Comparison of ENCODE assay signal across 17 mouse cellular contexts in the genomic region with DNA sequence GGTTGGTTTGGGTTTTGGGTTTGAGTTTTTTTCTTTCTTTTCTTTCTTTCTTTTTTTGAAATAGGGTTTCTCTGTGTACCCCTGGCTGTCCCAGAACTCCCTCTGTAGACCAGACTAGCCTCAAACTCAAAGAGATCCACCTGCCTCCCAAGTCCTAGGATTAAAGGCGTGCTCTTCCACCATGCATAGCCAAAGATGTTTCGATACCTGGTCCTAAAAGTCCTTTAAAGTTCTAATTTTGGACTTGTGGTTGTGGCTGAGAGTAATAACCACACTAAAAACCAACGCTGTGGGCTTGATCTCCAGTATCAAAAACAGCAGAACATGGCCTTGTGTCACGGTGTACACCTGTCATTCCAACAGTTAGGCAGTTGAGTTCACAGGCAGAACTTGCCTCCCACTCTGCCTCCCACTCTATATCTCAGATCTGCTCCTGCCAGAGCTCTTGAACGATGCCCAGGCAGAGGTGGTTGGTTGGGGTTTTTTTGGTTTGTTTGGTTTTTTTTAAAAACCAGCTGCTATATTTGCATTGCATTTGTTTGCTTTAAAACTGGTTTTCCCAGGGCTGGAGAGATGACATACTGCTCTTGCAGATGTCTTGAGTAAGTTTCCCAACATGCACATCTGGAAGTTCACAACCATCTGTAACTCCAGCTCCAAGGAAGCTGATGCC. TPM values are rescaled to one million over a fixed set of nuclear protein-coding genes. Genes with fewer than 3 reads are reported as not detected.
DNase-seq lines count a peak whose midpoint lies in the region; ATAC-seq and TF ChIP-seq lines count a peak whose summit lies in the region.
"Had no signal": no experiment of that assay in that cellular context is flagged by ENCODE, and none has a peak within 500 bp of the region (broad histone marks: within the 10 kb centered on the region; RNA-seq: fewer than 3 reads in every experiment).

No protein-coding gene starts in this region.

- TF ChIP-seq CTCF in stomach, postnatal 0 days (IDR thresholded peaks at IDR 0.05; ENCODE audit: low read depth): no peak

- WGBS in intestine, embryonic 15.5 days: 69% methylated on average over 5 of the region's 5 CpGs
- WGBS in intestine, embryonic 16.5 days: 72% methylated on average over 5 of the region's 5 CpGs
- 73% methylated on average over 5 of the region's 5 CpGs for WGBS in stomach, embryonic 15.5 days
- WGBS in stomach, postnatal 0 days: 60% methylated on average over 5 of the region's 5 CpGs
- WGBS in forebrain, embryonic 10.5 days: 90% methylated on average over 5 of the region's 5 CpGs

- no peak overlapping the region for H3K27ac ChIP-seq in intestine, embryonic 15.5 days
- H3K27ac ChIP-seq in intestine, embryonic 16.5 days (ENCODE audit: low read length): no peak overlapping the region
- H3K27ac ChIP-seq in stomach, embryonic 15.5 days: no peak overlapping the region
- H3K27ac ChIP-seq in stomach, postnatal 0 days (replicated peaks): no peak overlapping the region
- H3K27ac ChIP-seq in forebrain, embryonic 10.5 days: no peak overlapping the region
- H3K27ac ChIP-seq: heart, embryonic 10.5 days; midbrain, embryonic 10.5 days; neural tube, embryonic 12.5 days had no signal

- ATAC-seq in intestine, embryonic 15.5 days: peak; percentile 49; the same call in 1 of the 2 replicates
- ATAC-seq in intestine, embryonic 16.5 days: no peak
- peak; percentile 68; the same call in 1 of the 2 replicates for ATAC-seq in stomach, embryonic 15.5 days (ENCODE audit: insufficient read depth, low FRiP score, low read depth)
- ATAC-seq in stomach, postnatal 0 days (ENCODE audit: low FRiP score, low TSS enrichment): no peak
- ATAC-seq: forebrain, embryonic 14.5 days had no signal

- H3K9me3 ChIP-seq in intestine, embryonic 15.5 days: no peaks in the 10 kb centered on the region
- H3K9me3 ChIP-seq in intestine, embryonic 16.5 days (ENCODE audit: control insufficient read depth, low read length): no peaks in the 10 kb centered on the region
- no peaks in the 10 kb centered on the region for H3K9me3 ChIP-seq in stomach, embryonic 15.5 days
- no peaks in the 10 kb centered on the region for H3K9me3 ChIP-seq in stomach, postnatal 0 days (ENCODE audit: control insufficient read depth, low read length)
- no peaks in the 10 kb centered on the region for H3K9me3 ChIP-seq in forebrain, embryonic 10.5 days
- H3K9me3 ChIP-seq: heart, embryonic 10.5 days; midbrain, embryonic 10.5 days; neural tube, embryonic 12.5 days had no signal

- TF ChIP-seq EP300 in stomach, postnatal 0 days (optimal IDR thresholded peaks at IDR 0.05): no peak

- H3K4me3 ChIP-seq in intestine, embryonic 15.5 days (replicated peaks): no peak overlapping the region
- no peak overlapping the region for H3K4me3 ChIP-seq in intestine, embryonic 16.5 days (ENCODE audit: low read length)
- no peak overlapping the region for H3K4me3 ChIP-seq in stomach, embryonic 15.5 days (replicated peaks)
- H3K4me3 ChIP-seq in stomach, postnatal 0 days (ENCODE audit: low read depth, low read length): no peak overlapping the region
- no peak overlapping the region for H3K4me3 ChIP-seq in forebrain, embryonic 10.5 days
- H3K4me3 ChIP-seq: heart, embryonic 10.5 days; midbrain, embryonic 10.5 days; neural tube, embryonic 12.5 days had no signal

- no peak for DNase-seq in stomach, postnatal 0 days (ENCODE audit: low spot score)
- DNase-seq in gonadal fat pad, adult 2 months (ENCODE audit: low read depth): peak; percentile 42
- DNase-seq in forebrain, embryonic 10.5 days (ENCODE audit: extremely low spot score, low spot score): no peak
- DNase-seq in c-Kit-positive CD71-positive TER-119-positive erythroid progenitor cells, embryonic 14.5 days (ENCODE audit: low spot score): no peak
- DNase-seq: cerebellum, adult 9-10 months; gastrocnemius, postnatal 36 days; kidney, adult 2 months; kidney, postnatal 25 days; thymus, adult 2 months had no signal

- H3K9ac ChIP-seq in intestine, embryonic 15.5 days: no peak overlapping the region
- H3K9ac ChIP-seq in intestine, embryonic 16.5 days (ENCODE audit: low read depth, low read length): no peak overlapping the region
- H3K9ac ChIP-seq in stomach, embryonic 15.5 days: no peak overlapping the region
- no peak overlapping the region for H3K9ac ChIP-seq in stomach, postnatal 0 days (ENCODE audit: low read length)
- H3K9ac ChIP-seq: neural tube, embryonic 12.5 days had no signal

- H3K27me3 ChIP-seq in intestine, embryonic 15.5 days (replicated peaks): no peaks in the 10 kb centered on the region
- no peaks in the 10 kb centered on the region for H3K27me3 ChIP-seq in intestine, embryonic 16.5 days (replicated peaks; ENCODE audit: control insufficient read depth, insufficient read depth, low read length)
- H3K27me3 ChIP-seq in stomach, embryonic 15.5 days (replicated peaks): no peaks in the 10 kb centered on the region
- no peaks in the 10 kb centered on the region for H3K27me3 ChIP-seq in stomach, postnatal 0 days (ENCODE audit: control insufficient read depth, insufficient read depth, low read length)
- no peaks in the 10 kb centered on the region for H3K27me3 ChIP-seq in forebrain, embryonic 10.5 days (ENCODE audit: poor library complexity, severe bottlenecking)
- H3K27me3 ChIP-seq: neural tube, embryonic 12.5 days had no signal

- H3K4me1 ChIP-seq in intestine, embryonic 15.5 days (replicated peaks): peaks cover 8% of the 10 kb centered on the region; the same call in 1 of the 2 replicates
- peaks cover 5% of the 10 kb centered on the region; the same call in 1 of the 2 replicates for H3K4me1 ChIP-seq in intestine, embryonic 16.5 days (ENCODE audit: control insufficient read depth, insufficient read depth, low read length)
- peaks cover 5% of the 10 kb centered on the region; the same call in 1 of the 2 replicates for H3K4me1 ChIP-seq in stomach, embryonic 15.5 days
- H3K4me1 ChIP-seq in stomach, postnatal 0 days (replicated peaks; ENCODE audit: control insufficient read depth, insufficient read depth): no peaks in the 10 kb centered on the region
- H3K4me1 ChIP-seq in forebrain, embryonic 10.5 days: no peaks in the 10 kb centered on the region
- H3K4me1 ChIP-seq: neural tube, embryonic 12.5 days had no signal

- H3K36me3 ChIP-seq in intestine, embryonic 15.5 days: peaks cover 14% of the 10 kb centered on the region
- H3K36me3 ChIP-seq in intestine, embryonic 16.5 days (ENCODE audit: control insufficient read depth, insufficient read depth, low read length): peaks cover 5% of the 10 kb centered on the region
- H3K36me3 ChIP-seq in stomach, embryonic 15.5 days: peaks cover 15% of the 10 kb centered on the region; the same call in 1 of the 2 replicates
- H3K36me3 ChIP-seq in stomach, postnatal 0 days (ENCODE audit: control insufficient read depth, insufficient read depth, low read length): peaks cover 7% of the 10 kb centered on the region
- H3K36me3 ChIP-seq in forebrain, embryonic 10.5 days (replicated peaks): peaks cover 31% of the 10 kb centered on the region

- no peak overlapping the region for H3K4me2 ChIP-seq in intestine, embryonic 15.5 days (replicated peaks)
- H3K4me2 ChIP-seq in intestine, embryonic 16.5 days (ENCODE audit: low read depth, low read length): no peak overlapping the region
- no peak overlapping the region for H3K4me2 ChIP-seq in stomach, embryonic 15.5 days
- H3K4me2 ChIP-seq in stomach, postnatal 0 days (replicated peaks; ENCODE audit: low read depth): no peak overlapping the region
- H3K4me2 ChIP-seq: liver, embryonic 11.5 days; neural tube, embryonic 12.5 days had no signal

RNA-seq across cellular contexts. Expression of gene Iqcg, which starts 38.2 kb away (rescaled TPM):
- polyA plus RNA-seq in intestine, embryonic 15.5 days (2015; fragmentation: Nextera tagmentation; extraction: Ambion mirVana): 1.7 and 1.9 TPM in 2 replicates
- polyA plus RNA-seq in intestine, embryonic 16.5 days (2015; fragmentation: Nextera tagmentation; extraction: Ambion mirVana): 1.7 and 1.9 TPM in 2 replicates
- polyA plus RNA-seq in stomach, embryonic 15.5 days (2015; fragmentation: Nextera tagmentation; extraction: Ambion mirVana): 2.2 TPM in 2 replicates
- polyA plus RNA-seq in stomach, postnatal 0 days (2015; fragmentation: Nextera tagmentation; extraction: Ambion mirVana): 0.98 and 1.1 TPM in 2 replicates
- 0.63 and 0.81 TPM in 2 replicates for polyA plus RNA-seq in gonadal fat pad, adult 2 months (2012; rRNA removed)
- polyA plus RNA-seq in forebrain, embryonic 10.5 days (2016; fragmentation: Nextera tagmentation; extraction: Ambion mirVana): 3.6 and 3.9 TPM in 2 replicates

RNA-seq across cellular contexts. Expression of gene Rpl35a, which starts 38.4 kb away (rescaled TPM):
- polyA plus RNA-seq in intestine, embryonic 15.5 days (2015; fragmentation: Nextera tagmentation; extraction: Ambion mirVana): 1,031 and 1,044 TPM in 2 replicates
- polyA plus RNA-seq in intestine, embryonic 16.5 days (2015; fragmentation: Nextera tagmentation; extraction: Ambion mirVana): 818 and 903 TPM in 2 replicates
- polyA plus RNA-seq in stomach, embryonic 15.5 days (2015; fragmentation: Nextera tagmentation; extraction: Ambion mirVana): 983 and 1,042 TPM in 2 replicates
- 779 and 827 TPM in 2 replicates for polyA plus RNA-seq in stomach, postnatal 0 days (2015; fragmentation: Nextera tagmentation; extraction: Ambion mirVana)
- polyA plus RNA-seq in gonadal fat pad, adult 2 months (2012; rRNA removed): 364 and 454 TPM in 2 replicates
- 1,017 and 1,037 TPM in 2 replicates for polyA plus RNA-seq in forebrain, embryonic 10.5 days (2016; fragmentation: Nextera tagmentation; extraction: Ambion mirVana)

RNA-seq across cellular contexts. Expression of gene Lmln, which starts 44.5 kb away (rescaled TPM):
- polyA plus RNA-seq in intestine, embryonic 15.5 days (2015; fragmentation: Nextera tagmentation; extraction: Ambion mirVana): 2.0 and 3.4 TPM in 2 replicates
- 1.7 and 1.8 TPM in 2 replicates for polyA plus RNA-seq in intestine, embryonic 16.5 days (2015; fragmentation: Nextera tagmentation; extraction: Ambion mirVana)
- 1.6 and 2.8 TPM in 2 replicates for polyA plus RNA-seq in stomach, embryonic 15.5 days (2015; fragmentation: Nextera tagmentation; extraction: Ambion mirVana)
- polyA plus RNA-seq in stomach, postnatal 0 days (2015; fragmentation: Nextera tagmentation; extraction: Ambion mirVana): 0.47 and 0.85 TPM in 2 replicates
- polyA plus RNA-seq in gonadal fat pad, adult 2 months (2012; rRNA removed): 3.5 and 6.1 TPM in 2 replicates
- polyA plus RNA-seq in forebrain, embryonic 10.5 days (2016; fragmentation: Nextera tagmentation; extraction: Ambion mirVana): 4.5 and 5.9 TPM in 2 replicates

Comparison
In these comparisons a context has a peak if more than half of its experiments do, and no peak if none do; other contexts are left out.
1. ATAC-seq: peak in intestine, embryonic 15.5 days (single experiment) and stomach, embryonic 15.5 days (single experiment); none in intestine, embryonic 16.5 days (single experiment) and stomach, postnatal 0 days (single experiment).